Mouse (Mus musculus): ENCODE results near the gene Htr1b.
A peak's percentile ranks its signal among the peaks of the same experiment; 100 is the strongest.

The Htr1b gene

DNA sequence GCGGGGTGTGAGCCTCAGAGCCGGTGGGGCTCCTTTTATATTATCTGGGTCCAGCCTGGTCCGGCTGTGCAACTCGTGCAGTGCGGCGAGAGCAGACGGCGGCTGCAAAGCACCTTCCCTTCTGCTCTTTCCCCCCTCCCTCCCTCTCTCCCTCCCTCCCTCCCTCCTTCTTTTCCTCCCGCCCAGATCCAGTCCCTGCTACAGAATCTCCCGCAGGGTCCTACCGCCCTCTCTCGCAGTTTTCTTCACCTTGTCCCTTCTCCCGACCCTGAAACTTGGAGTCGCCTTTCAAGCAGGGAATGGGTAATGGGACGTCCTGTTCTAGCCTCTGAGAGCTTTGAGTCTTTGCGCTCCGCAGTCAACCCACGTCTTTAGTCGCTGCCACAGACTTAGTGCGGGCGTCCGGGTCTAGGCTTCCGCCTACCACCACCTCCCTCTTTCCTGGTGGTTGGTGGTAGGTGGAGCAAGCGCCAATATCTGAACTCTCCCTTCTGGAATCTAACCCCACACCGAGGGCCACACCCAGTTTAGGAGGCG is at the start of gene Htr1b:
Gene Htr1b (minus strand): TSS at position 392 of the 537 bp plus-strand sequence.
- no peak for DNase-seq (ENCODE audit: low read depth, low spot score)

DNA sequence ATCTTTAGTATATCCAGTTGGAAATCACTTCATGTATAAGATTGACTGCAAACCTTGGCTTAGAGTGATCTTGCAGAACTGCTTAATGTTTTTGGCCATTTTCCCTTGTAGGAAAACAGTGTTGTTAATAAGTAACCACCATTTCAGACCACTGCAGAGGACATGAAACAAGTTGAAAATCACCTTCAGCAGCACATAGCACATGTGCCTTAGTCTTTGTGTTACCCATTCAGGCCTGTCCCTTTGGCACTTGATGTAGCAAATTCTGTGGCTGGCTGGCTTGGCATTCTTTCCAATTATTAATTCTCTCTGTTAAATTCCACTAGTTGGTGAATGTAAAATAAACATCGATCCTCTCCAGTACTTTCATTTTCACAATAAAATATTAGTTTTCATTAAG is 43.1 kb upstream of the Htr1b start:
- no peak for DNase-seq (ENCODE audit: low read depth, low spot score)

DNA sequence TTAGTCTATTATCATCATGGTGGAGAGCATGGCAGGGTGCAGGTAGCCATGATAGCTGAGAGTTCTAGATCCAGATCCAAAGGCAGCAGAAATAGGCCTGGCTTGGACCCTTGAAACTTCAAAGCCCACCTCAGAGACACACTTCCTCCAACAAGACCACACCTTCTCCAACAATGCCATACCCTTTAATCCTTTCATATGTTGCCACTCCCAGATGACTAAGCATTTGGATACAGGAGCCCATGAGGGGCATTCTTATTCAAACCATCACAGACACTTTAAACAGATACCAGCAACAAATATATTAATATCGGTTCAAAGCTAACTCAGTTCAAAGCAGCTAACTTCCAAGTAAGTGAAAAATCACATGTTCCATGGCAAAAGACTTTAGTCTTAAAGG is 3.9 kb upstream of the Htr1b start:
- no peak for DNase-seq (ENCODE audit: low read depth, low spot score)

DNA sequence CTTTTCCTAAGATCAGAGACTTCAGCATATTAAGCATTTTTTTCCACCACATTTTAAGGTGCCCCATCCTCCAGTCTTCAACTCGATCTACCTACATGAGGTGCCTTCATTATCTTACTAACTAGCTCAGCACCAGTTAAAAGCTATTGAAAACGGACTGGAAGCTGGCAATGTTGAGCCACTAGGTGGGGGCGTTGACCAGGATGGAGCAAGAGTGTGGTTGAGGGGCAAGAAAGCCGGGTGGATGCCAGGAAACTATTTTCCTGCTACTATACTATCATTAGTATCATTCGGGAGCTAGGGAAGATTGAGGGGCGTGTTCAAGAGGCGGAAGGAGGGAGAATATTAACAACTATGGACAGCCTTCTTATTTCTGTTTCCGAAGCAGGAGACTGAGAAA is 1.5 kb upstream of the Htr1b start:
- DNase-seq (ENCODE audit: low read depth, low spot score) = no peak

DNA sequence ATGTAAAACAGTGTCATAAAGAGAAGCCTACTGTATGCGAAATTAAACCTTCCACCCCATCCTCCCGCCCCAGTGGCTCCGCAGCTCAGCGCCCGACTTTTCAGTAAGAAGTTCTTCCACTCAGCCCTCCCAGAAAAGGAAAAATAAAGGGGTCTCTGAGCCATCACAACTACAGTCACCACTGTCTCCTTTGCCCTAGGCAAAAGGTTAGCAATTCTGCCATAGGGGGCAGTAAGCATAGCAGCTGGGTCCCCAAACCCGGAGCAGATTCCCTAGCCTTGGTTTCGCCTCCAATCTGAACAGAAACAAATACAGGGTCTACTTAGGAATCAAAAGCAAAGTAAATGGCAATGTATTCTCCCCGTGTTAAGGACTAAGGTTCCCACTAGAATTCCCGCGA is 535 bp upstream of the Htr1b start:
- DNase-seq (ENCODE audit: low read depth, low spot score) = no peak

DNA sequence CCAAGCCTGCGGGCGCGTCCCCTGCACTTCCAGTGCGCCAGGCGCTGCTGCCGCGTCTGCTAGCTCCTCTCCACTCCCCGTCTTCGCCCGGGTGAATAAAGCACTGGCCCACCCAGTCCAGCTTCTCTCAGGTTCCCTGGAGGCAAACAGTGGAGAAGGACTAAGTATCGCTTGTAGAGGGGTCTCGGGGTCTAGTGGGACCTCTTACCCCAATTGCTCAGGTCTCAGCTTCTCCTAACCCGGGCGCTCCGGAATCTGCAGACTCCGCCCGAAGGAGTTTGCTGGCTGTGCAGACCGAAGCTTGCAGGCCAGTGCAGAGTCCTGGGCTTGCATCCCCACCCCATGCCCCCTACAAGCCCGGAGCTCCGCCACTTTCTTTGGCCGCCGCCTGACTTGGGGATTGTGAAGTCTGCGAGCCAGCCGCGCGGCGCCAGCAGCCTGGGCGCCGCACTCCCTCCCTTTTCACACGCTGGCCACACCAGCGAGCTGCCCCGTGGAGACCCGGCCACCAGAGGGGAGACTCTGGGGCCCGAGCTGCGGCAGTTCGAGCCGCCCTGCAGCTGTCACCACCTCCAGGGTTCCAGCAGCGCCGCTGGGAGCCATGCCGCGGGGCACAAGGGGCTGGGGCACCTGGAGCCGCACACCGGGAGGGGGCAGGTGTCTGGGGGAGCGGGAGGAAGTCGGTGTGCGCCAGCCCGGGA is 742 bp downstream of the Htr1b start:
- DNase-seq (ENCODE audit: low read depth, low spot score) = no peak

DNA sequence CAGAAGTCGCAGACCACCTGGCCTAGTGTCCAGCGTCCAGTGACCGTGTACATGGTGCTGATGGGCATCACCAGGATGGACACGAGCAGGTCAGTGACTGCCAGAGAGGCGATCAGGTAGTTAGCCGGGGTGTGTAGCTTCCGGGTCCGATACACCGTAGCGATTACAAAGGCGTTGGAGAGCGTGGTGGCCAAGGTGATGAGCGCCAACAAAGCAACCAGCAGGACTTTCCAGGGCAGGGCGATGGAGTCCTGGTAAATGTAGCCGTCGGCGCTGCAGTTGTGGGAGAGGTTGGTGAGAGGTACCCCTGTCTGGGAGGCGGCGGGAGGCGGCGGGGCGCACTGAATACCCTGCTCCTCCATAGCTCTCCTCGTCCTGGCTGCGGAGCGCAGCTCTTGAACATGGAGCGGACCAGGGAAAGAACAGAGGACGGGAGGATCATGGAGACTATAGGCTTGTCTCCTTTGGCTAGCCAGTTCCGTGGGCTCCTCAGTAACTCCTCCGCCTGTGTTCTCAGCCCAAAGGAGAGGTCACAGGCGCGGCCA is 1.4 kb downstream of the Htr1b start:
- no peak for DNase-seq (ENCODE audit: low read depth, low spot score)

DNA sequence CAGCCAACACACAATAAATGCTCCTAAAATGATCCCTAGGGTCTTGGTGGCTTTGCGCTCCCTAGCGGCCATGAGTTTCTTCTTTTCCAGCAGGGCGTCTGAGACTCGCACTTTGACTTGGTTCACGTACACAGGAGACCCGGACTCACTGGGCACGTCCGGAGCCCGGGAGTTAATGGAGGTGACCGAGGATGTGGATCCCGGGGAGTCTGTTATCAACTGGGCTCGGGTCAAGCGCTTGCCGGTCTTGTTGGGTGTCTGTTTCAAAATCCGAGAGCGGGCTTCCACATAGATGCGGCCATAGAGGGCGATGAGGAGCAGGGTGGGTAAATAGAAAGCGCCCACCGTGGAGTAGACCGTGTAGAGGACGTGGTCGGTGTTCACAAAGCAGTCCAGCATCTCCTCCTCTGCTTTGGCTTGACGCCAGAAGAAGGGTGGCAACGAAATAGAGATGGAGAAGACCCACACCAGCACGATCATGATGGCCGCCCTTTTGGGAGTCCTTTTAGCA is 2.0 kb downstream of the Htr1b start:
- DNase-seq (ENCODE audit: low read depth, low spot score) = no peak

DNA sequence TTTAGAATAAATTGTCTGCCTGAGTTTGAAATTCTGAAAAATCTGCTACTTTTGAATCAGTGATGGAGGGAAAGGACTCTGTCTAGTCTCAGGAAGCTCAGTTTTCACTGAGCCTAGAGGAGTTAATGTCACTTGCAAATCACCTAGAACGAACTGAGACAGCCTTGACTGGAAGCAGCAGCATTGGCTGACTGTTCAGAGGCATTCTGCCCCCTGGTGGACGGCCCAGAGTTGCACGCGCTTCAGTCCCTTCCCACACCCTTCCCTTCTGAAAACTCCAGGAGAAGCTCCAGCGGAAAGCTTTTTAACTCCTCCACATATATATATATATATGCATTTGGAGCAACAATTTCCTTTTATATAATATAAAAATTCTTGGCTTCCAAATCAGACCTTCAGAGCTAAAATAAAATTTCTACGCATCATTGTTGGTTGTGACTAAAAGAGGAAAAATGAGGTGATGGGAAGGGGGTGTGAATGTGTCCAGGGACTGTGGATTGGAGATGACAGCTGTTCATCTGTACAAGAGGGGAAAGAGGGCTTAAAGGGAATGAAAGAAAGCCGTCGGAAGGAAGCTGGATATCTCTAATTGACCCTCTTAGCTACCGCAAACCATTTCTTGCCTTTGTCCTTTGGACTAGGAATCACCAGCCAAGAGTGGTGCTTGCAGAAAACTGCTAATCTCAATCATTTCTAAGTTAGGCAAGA is 6.6 kb downstream of the Htr1b start:
- peak; percentile 30 for DNase-seq (ENCODE audit: low read depth, low spot score)

DNA sequence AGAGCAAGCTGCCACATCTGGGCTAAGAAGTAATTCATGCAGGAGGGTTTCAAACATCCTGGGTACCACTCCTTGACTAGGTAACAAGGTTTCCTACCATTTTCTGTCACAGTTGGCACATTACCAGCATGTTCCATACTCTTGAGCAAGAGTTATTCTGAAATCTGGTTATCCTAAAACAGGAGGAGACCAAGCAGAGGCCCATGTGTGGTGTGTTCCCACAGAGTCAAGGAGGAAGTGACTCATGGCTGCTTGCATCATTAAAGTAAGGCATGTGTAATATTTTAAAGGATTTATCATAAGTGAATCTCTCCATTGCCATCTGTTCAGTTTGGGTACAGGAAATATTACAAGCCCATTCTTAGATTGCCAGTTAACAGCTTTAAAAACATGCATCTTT is 7.7 kb downstream of the Htr1b start:
- no peak for DNase-seq (ENCODE audit: low read depth, low spot score)

DNA sequence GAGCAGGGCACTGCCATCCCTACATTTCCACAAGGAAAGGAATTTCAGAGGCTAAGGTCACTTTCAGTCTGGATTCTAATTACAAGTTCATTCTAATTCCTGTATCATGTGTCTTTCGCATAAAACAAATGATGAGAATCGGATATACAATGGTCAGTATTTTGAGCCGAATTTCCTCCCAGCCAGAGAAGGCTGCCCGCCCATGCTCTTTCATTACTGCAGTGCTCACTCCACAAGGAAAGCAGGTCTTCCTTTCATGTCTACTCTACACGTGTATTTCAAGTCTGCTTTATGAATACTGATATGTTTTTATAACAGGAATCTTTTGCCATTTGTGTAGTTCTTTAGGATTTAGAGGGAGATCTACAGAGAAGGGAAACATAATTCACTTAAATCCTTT is 10.8 kb downstream of the Htr1b start:
- DNase-seq (ENCODE audit: low read depth, low spot score) = no peak

DNA sequence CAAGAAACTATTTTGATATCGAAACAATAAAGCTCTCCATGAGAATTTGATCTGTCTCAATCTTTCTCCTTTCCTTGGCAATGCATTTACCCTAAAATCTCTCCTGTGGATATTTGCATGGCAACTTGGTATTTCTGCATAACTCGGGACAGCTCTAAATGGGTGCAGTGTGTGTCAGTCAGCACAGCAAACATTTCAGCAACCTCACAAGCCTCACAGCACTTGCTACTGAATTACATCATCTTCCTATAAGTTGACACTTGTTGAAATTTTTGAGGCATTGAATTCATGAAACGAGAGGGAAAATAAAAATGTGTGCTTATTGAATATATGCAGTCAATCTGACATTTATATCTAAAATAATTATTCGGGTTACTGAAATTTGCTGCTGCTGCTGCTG is 22.6 kb downstream of the Htr1b start:
- DNase-seq (ENCODE audit: low read depth, low spot score) = no peak

All from retina, adult 2 months (tissue).